Mouse (Mus musculus): ENCODE results near the gene Cetn2. TPM values are rescaled to one million over a fixed set of nuclear protein-coding genes. Genes with fewer than 3 reads are reported as not detected.

The Cetn2 gene
- polyA plus RNA-seq, 1 experiment from 2014 or later = 69.8 TPM

GRCm38 (mm10) chrX:72908404-72908741, 9.8 kb downstream of the Cetn2 start:
- WGBS (ENCODE audit: insufficient replicate concordance) = 23% methylated on average over 2 of the region's 2 CpGs
- no peak overlapping the region for H3K9ac ChIP-seq (ENCODE audit: low read depth, low read length)
- no peaks in the 10 kb centered on the region for H3K36me3 ChIP-seq (ENCODE audit: control insufficient read depth, insufficient read depth, low read length)
- H3K9me3 ChIP-seq (replicated peaks; ENCODE audit: control insufficient read depth, low read length) = no peaks in the 10 kb centered on the region
- no peak overlapping the region for H3K4me3 ChIP-seq (ENCODE audit: low read depth, low read length)
- ATAC-seq (replicated peaks; ENCODE audit: insufficient number of reproducible peaks, low FRiP score, low TSS enrichment) = no peak
- H3K27ac ChIP-seq (ENCODE audit: low read depth, low read length) = no peak overlapping the region
- no peaks in the 10 kb centered on the region for H3K27me3 ChIP-seq (ENCODE audit: control insufficient read depth, insufficient read depth, low read length)
- no peaks in the 10 kb centered on the region for H3K4me1 ChIP-seq (ENCODE audit: control insufficient read depth, insufficient read depth, low read length)
- H3K4me2 ChIP-seq = no peak overlapping the region

DNA sequence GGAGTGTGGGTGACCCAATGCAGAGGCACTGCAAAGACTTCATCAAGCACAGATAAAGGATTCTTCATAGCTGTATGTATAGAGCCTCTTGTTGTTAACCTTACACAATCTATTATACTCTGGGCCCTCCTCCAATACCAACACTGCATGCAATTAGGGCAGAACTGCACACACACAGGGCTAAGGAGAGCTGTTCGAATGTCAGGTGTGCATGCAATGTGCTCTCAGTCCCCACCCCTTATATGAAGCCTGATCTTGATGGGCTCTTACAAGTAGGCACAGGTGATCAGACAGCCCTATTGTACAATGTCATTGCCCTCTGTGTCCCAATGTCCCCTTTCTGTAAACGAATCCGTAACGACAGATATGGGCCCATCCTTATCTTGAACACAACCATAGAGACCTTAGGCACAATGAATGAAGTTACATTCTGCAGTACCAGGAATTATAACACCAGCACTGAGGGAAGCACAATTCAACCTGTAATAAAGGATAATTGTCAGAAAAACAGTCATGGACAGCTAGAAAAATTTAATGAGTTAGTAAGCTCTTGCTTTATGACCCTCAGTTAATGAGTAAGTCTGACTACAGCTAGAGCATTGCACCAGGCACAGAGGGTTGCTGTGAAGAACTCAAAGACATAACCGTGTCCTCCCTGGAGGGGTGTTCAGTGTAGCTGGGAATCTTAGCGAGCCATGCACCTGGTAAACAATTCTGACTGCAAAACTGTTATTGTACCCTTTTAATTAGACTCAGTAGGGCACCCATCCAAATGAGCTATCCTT, 10.4 kb downstream of the Cetn2 start:
- H3K9me3 ChIP-seq (replicated peaks; ENCODE audit: control insufficient read depth, low read length) = no peaks in the 10 kb centered on the region
- H3K4me1 ChIP-seq (ENCODE audit: control insufficient read depth, insufficient read depth, low read length) = no peaks in the 10 kb centered on the region
- no peak for ATAC-seq (replicated peaks; ENCODE audit: insufficient number of reproducible peaks, low FRiP score, low TSS enrichment)
- H3K9ac ChIP-seq (ENCODE audit: low read depth, low read length) = no peak overlapping the region
- WGBS (ENCODE audit: insufficient replicate concordance) = 72% methylated on average over 6 of the region's 6 CpGs
- H3K27me3 ChIP-seq (ENCODE audit: control insufficient read depth, insufficient read depth, low read length) = no peaks in the 10 kb centered on the region
- no peak overlapping the region for H3K4me2 ChIP-seq
- no peak overlapping the region for H3K4me3 ChIP-seq (ENCODE audit: low read depth, low read length)
- no peaks in the 10 kb centered on the region for H3K36me3 ChIP-seq (ENCODE audit: control insufficient read depth, insufficient read depth, low read length)
- H3K27ac ChIP-seq (ENCODE audit: low read depth, low read length) = no peak overlapping the region

GRCm38 (mm10) chrX:72902530-72902929, 15.7 kb downstream of the Cetn2 start:
- Histone ChIP-seq H3K4me3 (ENCODE audit: low read depth, low read length) (no peak overlapping the region), H3K36me3 (ENCODE audit: control insufficient read depth, insufficient read depth, low read length) (no peaks in the 10 kb centered on the region), H3K9me3 (replicated peaks; ENCODE audit: control insufficient read depth, low read length) (no peaks in the 10 kb centered on the region), H3K27me3 (ENCODE audit: control insufficient read depth, insufficient read depth, low read length) (no peaks in the 10 kb centered on the region), H3K9ac (ENCODE audit: low read depth, low read length) (no peak overlapping the region), H3K27ac (ENCODE audit: low read depth, low read length) (no peak overlapping the region), H3K4me2 (no peak overlapping the region), H3K4me1 (ENCODE audit: control insufficient read depth, insufficient read depth, low read length) (no peaks in the 10 kb centered on the region)
- no peak for ATAC-seq (replicated peaks; ENCODE audit: insufficient number of reproducible peaks, low FRiP score, low TSS enrichment)
- WGBS (ENCODE audit: insufficient replicate concordance) = 43% methylated on average over 1 of the region's 1 CpGs

DNA sequence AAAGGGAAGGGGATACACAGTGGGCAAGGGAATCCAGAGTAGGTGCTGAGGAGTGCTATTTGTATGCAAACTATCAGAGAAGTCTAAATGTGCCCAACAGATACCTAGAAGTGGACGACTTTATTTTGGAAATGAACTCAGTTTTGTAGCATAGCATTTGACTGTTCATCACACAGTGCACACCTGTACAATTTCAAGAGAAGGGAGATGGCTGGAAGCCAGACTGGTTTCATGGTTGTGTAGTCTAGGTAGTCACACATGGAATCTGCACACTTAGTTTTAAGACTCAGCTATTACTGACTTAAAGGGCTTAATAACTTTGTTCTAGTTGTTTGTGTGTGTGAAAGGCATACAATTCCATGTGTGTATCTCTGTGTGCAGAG, 22.2 kb downstream of the Cetn2 start:
- H3K4me2 ChIP-seq = no peak overlapping the region
- H3K9me3 ChIP-seq (replicated peaks; ENCODE audit: control insufficient read depth, low read length) = no peaks in the 10 kb centered on the region
- H3K4me3 ChIP-seq (ENCODE audit: low read depth, low read length) = no peak overlapping the region
- no peaks in the 10 kb centered on the region for H3K4me1 ChIP-seq (ENCODE audit: control insufficient read depth, insufficient read depth, low read length)
- WGBS (ENCODE audit: insufficient replicate concordance) = 39% methylated on average over 1 of the region's 1 CpGs
- no peak for ATAC-seq (replicated peaks; ENCODE audit: insufficient number of reproducible peaks, low FRiP score, low TSS enrichment)
- H3K36me3 ChIP-seq (ENCODE audit: control insufficient read depth, insufficient read depth, low read length) = no peaks in the 10 kb centered on the region
- no peak overlapping the region for H3K27ac ChIP-seq (ENCODE audit: low read depth, low read length)
- H3K27me3 ChIP-seq (ENCODE audit: control insufficient read depth, insufficient read depth, low read length) = no peaks in the 10 kb centered on the region
- no peak overlapping the region for H3K9ac ChIP-seq (ENCODE audit: low read depth, low read length)

DNA sequence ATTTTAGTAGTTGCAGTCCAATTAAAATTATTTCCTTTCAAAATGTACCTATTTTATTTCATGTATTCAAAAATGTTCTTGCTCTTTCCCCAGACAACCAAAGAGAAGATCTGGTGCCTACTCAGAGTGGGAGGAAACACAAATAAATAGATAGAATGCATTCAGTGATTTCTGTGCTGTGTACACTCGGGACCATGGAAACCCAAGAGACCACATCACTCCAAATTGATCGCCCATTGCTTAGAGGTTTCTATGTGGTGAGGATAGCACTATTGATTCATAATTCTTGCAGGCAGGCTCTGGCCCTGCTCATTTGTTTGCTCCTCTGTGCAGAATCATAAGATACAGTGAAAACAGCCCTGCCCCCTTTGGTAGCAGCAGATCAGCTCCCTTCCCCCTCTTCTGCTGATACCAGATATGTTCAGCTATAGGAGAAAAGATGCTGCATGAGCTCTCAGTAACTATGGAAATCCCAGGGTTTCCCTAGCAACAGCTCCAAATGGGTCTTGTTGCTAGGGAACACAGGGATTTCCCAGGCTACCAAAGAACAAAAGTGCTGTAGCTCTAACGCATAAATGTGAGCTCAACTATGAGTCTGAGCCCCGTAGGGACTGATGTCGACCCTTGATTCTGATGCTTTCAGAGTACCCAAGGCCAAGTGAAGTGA, 22.7 kb downstream of the Cetn2 start:
- 66% methylated on average over 5 of the region's 5 CpGs for WGBS (ENCODE audit: insufficient replicate concordance)
- Histone ChIP-seq H3K9me3 (replicated peaks; ENCODE audit: control insufficient read depth, low read length) (no peaks in the 10 kb centered on the region), H3K36me3 (ENCODE audit: control insufficient read depth, insufficient read depth, low read length) (no peaks in the 10 kb centered on the region)

More for the DNA sequence above, 22.7 kb downstream of the Cetn2 start:
- H3K9ac ChIP-seq (ENCODE audit: low read depth, low read length) = no peak overlapping the region
- no peak for ATAC-seq (replicated peaks; ENCODE audit: insufficient number of reproducible peaks, low FRiP score, low TSS enrichment)
- no peak overlapping the region for H3K4me3 ChIP-seq (ENCODE audit: low read depth, low read length)
- H3K4me1 ChIP-seq (ENCODE audit: control insufficient read depth, insufficient read depth, low read length) = no peaks in the 10 kb centered on the region
- H3K27me3 ChIP-seq (ENCODE audit: control insufficient read depth, insufficient read depth, low read length) = no peaks in the 10 kb centered on the region
- H3K4me2 ChIP-seq = no peak overlapping the region
- no peak overlapping the region for H3K27ac ChIP-seq (ENCODE audit: low read depth, low read length)

Other genes starting within 250 kb of the Cetn2 start
- gene Gabrq, start 93.2 kb downstream of the Cetn2 start, polyA plus RNA-seq (2014; fragmentation: Nextera tagmentation; extraction: Ambion mirVana) = 0.17 TPM in 1 of 2 replicates, not detected in the other
- 20.8 and 22.1 TPM in 2 replicates for gene Nsdhl, start 146 bp upstream of the Cetn2 start, polyA plus RNA-seq (2014; fragmentation: Nextera tagmentation; extraction: Ambion mirVana)
- gene Zfp185, start 68.9 kb upstream of the Cetn2 start, polyA plus RNA-seq (2014; fragmentation: Nextera tagmentation; extraction: Ambion mirVana) = 6.1 and 6.9 TPM in 2 replicates
- gene Pnma5, start 118.7 kb upstream of the Cetn2 start, polyA plus RNA-seq (2014; fragmentation: Nextera tagmentation; extraction: Ambion mirVana) = 0.17 TPM in 1 of 2 replicates, not detected in the other
- gene Pnma3, start 146.4 kb upstream of the Cetn2 start, polyA plus RNA-seq (2014; fragmentation: Nextera tagmentation; extraction: Ambion mirVana) = 0.08 TPM in 1 of 2 replicates, not detected in the other
- 0.38 and 1.1 TPM in 2 replicates for gene Xlr4a, start 164.1 kb upstream of the Cetn2 start, polyA plus RNA-seq (2014; fragmentation: Nextera tagmentation; extraction: Ambion mirVana)
- gene Xlr3a, start 178.7 kb upstream of the Cetn2 start, polyA plus RNA-seq (2014; fragmentation: Nextera tagmentation; extraction: Ambion mirVana) = 1.9 and 2.2 TPM in 2 replicates
- 0.14 TPM in 1 of 2 replicates, not detected in the other for gene Gm14685, start 198.6 kb upstream of the Cetn2 start, polyA plus RNA-seq (2014; fragmentation: Nextera tagmentation; extraction: Ambion mirVana)
- not detected in 2 replicates for gene Xlr5b, start 230.4 kb upstream of the Cetn2 start, polyA plus RNA-seq (2014; fragmentation: Nextera tagmentation; extraction: Ambion mirVana)
- gene DXBay18, start 231.0 kb upstream of the Cetn2 start, polyA plus RNA-seq (2014; fragmentation: Nextera tagmentation; extraction: Ambion mirVana) = not detected in 2 replicates

Measured in heart, embryonic 11.5 days (tissue).